Comparison of ENCODE assay signal across 11 mouse cellular contexts in genomic region chr1:133048690-133049089, GRCm38 (mm10). TPM values are rescaled to one million over a fixed set of nuclear protein-coding genes. Genes with fewer than 3 reads are reported as not detected.
DNase-seq lines count a peak whose midpoint lies in the region; ATAC-seq and TF ChIP-seq lines count a peak whose summit lies in the region.
"Had no signal": no experiment of that assay in that cellular context is flagged by ENCODE, and none has a peak within 500 bp of the region (broad histone marks: within the 10 kb centered on the region; RNA-seq: fewer than 3 reads in every experiment).

No protein-coding gene starts in this region.

- no peak for ATAC-seq in forebrain, embryonic 13.5 days
- no peak for ATAC-seq in hindbrain, embryonic 15.5 days (ENCODE audit: low FRiP score, low read depth)
- ATAC-seq in neural tube, embryonic 14.5 days (ENCODE audit: low read depth): no peak
- ATAC-seq: intestine, postnatal 0 days had no signal

- H3K27me3 ChIP-seq in forebrain, embryonic 13.5 days: no peaks in the 10 kb centered on the region
- no peaks in the 10 kb centered on the region for H3K27me3 ChIP-seq in hindbrain, embryonic 15.5 days
- peaks cover 3% of the 10 kb centered on the region; the same call in 1 of the 2 replicates for H3K27me3 ChIP-seq in neural tube, embryonic 14.5 days (ENCODE audit: control insufficient read depth, insufficient read depth, low read length)

- H3K9ac ChIP-seq in forebrain, embryonic 13.5 days: peak overlapping the region; percentile 52
- no peak overlapping the region for H3K9ac ChIP-seq in hindbrain, embryonic 15.5 days
- no peak overlapping the region for H3K9ac ChIP-seq in neural tube, embryonic 14.5 days (replicated peaks; ENCODE audit: low read depth, low read length)
- H3K9ac ChIP-seq: lung, embryonic 14.5 days had no signal

- H3K27ac ChIP-seq in layer of hippocampus, adult 2 months: peak overlapping the region; percentile 11; the same call in 1 of the 2 replicates
- H3K27ac ChIP-seq in forebrain, embryonic 13.5 days: no peak overlapping the region
- H3K27ac ChIP-seq in hindbrain, embryonic 15.5 days (replicated peaks): no peak overlapping the region
- H3K27ac ChIP-seq in neural tube, embryonic 14.5 days (ENCODE audit: low read depth, low read length): no peak overlapping the region

- H3K4me2 ChIP-seq in forebrain, embryonic 13.5 days: peak overlapping the region; percentile 87
- peak overlapping the region; percentile 59 for H3K4me2 ChIP-seq in hindbrain, embryonic 15.5 days
- peak overlapping the region; percentile 89 for H3K4me2 ChIP-seq in neural tube, embryonic 14.5 days (ENCODE audit: low read depth, low read length)

- peaks cover 66% of the 10 kb centered on the region for H3K4me1 ChIP-seq in forebrain, embryonic 13.5 days
- H3K4me1 ChIP-seq in hindbrain, embryonic 15.5 days (replicated peaks): peaks cover 58% of the 10 kb centered on the region
- H3K4me1 ChIP-seq in neural tube, embryonic 14.5 days (ENCODE audit: control insufficient read depth, insufficient read depth, low read length): peaks cover 32% of the 10 kb centered on the region; the same call in 1 of the 2 replicates

- DNase-seq in layer of hippocampus, adult 2 months (ENCODE audit: low spot score in 2 of 2): no peak
- DNase-seq in layer of hippocampus, adult 9-10 months (ENCODE audit: low spot score): no peak
- no peak for DNase-seq in kidney, postnatal 14 days
- DNase-seq in embryo, embryonic 10.5 days (ENCODE audit: low spot score): no peak
- DNase-seq: cerebellum, adult 18-20 months; lung, embryonic 14.5 days; retina, postnatal 1 day had no signal

- WGBS in forebrain, embryonic 13.5 days: 21% methylated on average over 2 of the region's 2 CpGs
- 16% methylated on average over 2 of the region's 2 CpGs for WGBS in hindbrain, embryonic 15.5 days
- WGBS in neural tube, embryonic 14.5 days: 21% methylated on average over 2 of the region's 2 CpGs

- H3K9me3 ChIP-seq in forebrain, embryonic 13.5 days (replicated peaks): no peaks in the 10 kb centered on the region
- no peaks in the 10 kb centered on the region for H3K9me3 ChIP-seq in hindbrain, embryonic 15.5 days
- no peaks in the 10 kb centered on the region for H3K9me3 ChIP-seq in neural tube, embryonic 14.5 days (ENCODE audit: control insufficient read depth, low read length)

- no peak for TF ChIP-seq CTCF in layer of hippocampus, adult 2 months (conservative IDR thresholded peaks at IDR 0.05)

- no peak overlapping the region for H3K4me3 ChIP-seq in layer of hippocampus, adult 2 months
- H3K4me3 ChIP-seq in forebrain, embryonic 13.5 days: peak overlapping the region; percentile 92; the same call in 1 of the 2 replicates
- H3K4me3 ChIP-seq in hindbrain, embryonic 15.5 days: no peak overlapping the region; the same call in 1 of the 2 replicates
- no peak overlapping the region for H3K4me3 ChIP-seq in neural tube, embryonic 14.5 days (ENCODE audit: low read depth, low read length)

- no peaks in the 10 kb centered on the region for H3K36me3 ChIP-seq in forebrain, embryonic 13.5 days (ENCODE audit: poor library complexity, severe bottlenecking)
- no peaks in the 10 kb centered on the region for H3K36me3 ChIP-seq in hindbrain, embryonic 15.5 days
- no peaks in the 10 kb centered on the region for H3K36me3 ChIP-seq in neural tube, embryonic 14.5 days (ENCODE audit: control insufficient read depth, insufficient read depth, low read length)

RNA-seq across cellular contexts. Expression of gene Pik3c2b, which starts 3.2 kb away (rescaled TPM):
- 10 to 100 TPM; 13.7 to 15.5 TPM for total RNA-seq in layer of hippocampus, adult 2 months (2021)
- polyA plus RNA-seq in forebrain, embryonic 13.5 days (2015; fragmentation: Nextera tagmentation; extraction: Ambion mirVana): 15.5 and 15.9 TPM in 2 replicates
- polyA plus RNA-seq in hindbrain, embryonic 15.5 days (2015; fragmentation: Nextera tagmentation; extraction: Ambion mirVana): 12.2 and 13.3 TPM in 2 replicates
- polyA plus RNA-seq in neural tube, embryonic 14.5 days (2014; fragmentation: Nextera tagmentation; extraction: Ambion mirVana): 14.2 and 17.2 TPM in 2 replicates

RNA-seq across cellular contexts. Expression of gene Mdm4, which starts 18.3 kb away (rescaled TPM):
- 100 to 1,000 TPM in 1 of 2 experiments, 10 to 100 TPM in 1; 80.8 to 101 TPM for total RNA-seq in layer of hippocampus, adult 2 months (2021)
- polyA plus RNA-seq in forebrain, embryonic 13.5 days (2015; fragmentation: Nextera tagmentation; extraction: Ambion mirVana): 44.8 and 46.3 TPM in 2 replicates
- 35.9 and 36.8 TPM in 2 replicates for polyA plus RNA-seq in hindbrain, embryonic 15.5 days (2015; fragmentation: Nextera tagmentation; extraction: Ambion mirVana)
- 50.9 and 78.8 TPM in 2 replicates for polyA plus RNA-seq in neural tube, embryonic 14.5 days (2014; fragmentation: Nextera tagmentation; extraction: Ambion mirVana)
